Mouse (Mus musculus): ENCODE data around the gene Ssr2. TPM values are rescaled to one million over a fixed set of nuclear protein-coding genes. Genes with fewer than 3 reads are reported as not detected.
"Not testable (repeated sequence)": the region's sequence is repeated elsewhere in the genome, so short reads cannot be mapped to it uniquely, and the experiment has no call there.

Gene Ssr2
- polyA plus RNA-seq, 1 experiment from 2014 or later: 271 TPM

DNA sequence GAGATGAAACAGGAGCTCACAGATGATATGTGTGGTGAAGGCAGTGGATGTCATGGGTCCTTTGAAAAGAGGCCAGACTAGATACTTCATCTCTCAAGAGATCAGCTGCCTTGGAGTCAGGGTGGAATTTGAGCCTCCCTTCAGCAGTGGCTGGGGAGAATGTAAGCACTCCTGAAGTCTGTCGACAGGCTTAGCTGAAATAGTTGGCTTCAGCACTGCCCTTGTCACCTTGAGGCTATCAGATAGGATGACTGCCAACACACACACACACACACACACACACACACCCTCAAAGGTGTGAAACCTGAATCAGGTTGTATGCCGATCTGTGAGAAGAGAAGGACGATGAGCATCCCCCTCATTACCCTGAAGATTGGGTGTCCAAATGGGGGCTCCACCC, 15.4 kb downstream of the Ssr2 start:
- 32% methylated on average over 3 of the region's 3 CpGs for WGBS
- ATAC-seq (ENCODE audit: low FRiP score, low TSS enrichment) (peak; percentile 45), DNase-seq (ENCODE audit: low spot score) (peak; percentile 56)
- Histone ChIP-seq H3K9me3 (ENCODE audit: control insufficient read depth, low read length) (no peaks in the 10 kb centered on the region), H3K4me1 (replicated peaks; ENCODE audit: control insufficient read depth, insufficient read depth) (peaks cover 7% of the 10 kb centered on the region; the same call in 1 of the 2 replicates), H3K27me3 (ENCODE audit: control insufficient read depth, insufficient read depth, low read length) (no peaks in the 10 kb centered on the region), H3K36me3 (ENCODE audit: control insufficient read depth, insufficient read depth, low read length) (peaks cover 16% of the 10 kb centered on the region), H3K9ac (ENCODE audit: low read length) (no peak overlapping the region), H3K4me2 (replicated peaks; ENCODE audit: low read depth) (no peak overlapping the region), H3K4me3 (ENCODE audit: low read depth, low read length) (no peak overlapping the region), H3K27ac (replicated peaks) (no peak overlapping the region)
- TF ChIP-seq EP300 (optimal IDR thresholded peaks at IDR 0.05): no peak
- TF ChIP-seq CTCF (IDR thresholded peaks at IDR 0.05; ENCODE audit: low read depth): no peak

DNA sequence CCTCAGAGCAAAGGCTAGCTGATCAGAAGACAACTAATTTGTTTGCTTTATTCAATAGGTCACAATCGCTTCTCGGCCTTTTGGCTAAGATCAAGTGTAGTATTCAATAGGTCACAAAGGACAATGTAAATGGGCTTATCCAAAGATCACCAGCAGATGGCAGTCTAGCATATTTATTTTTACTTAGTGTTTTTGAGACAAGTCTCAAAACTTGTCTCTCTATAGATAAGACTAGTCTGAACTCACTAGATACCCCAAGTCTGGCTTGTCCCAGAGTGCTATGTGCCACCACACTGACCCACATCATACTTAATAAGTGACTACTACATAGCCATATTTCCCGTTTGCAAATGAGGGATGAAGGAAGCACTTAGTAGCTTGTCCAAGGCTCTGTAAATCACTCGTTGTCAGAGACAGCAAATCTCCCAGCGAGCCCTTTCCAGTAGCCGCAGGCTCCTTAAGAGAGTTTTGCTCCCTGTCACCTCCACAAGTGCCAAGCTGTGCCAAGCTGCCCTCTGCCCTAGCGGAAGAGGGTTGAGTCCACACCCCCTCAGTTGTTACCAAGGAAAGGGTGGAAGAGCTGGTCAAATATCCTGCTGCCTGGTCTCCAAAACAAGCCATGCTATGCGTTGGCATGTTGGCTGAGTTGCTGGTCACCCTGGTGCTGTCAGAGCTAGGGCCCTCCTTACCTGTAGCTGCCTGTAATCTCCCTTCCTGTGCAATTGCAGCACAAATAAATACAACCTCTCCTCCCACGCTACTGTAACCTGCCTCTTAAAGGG, 16.5 kb downstream of the Ssr2 start:
- H3K9me3 ChIP-seq (ENCODE audit: control insufficient read depth, low read length): no peaks in the 10 kb centered on the region
- H3K27me3 ChIP-seq (ENCODE audit: control insufficient read depth, insufficient read depth, low read length): no peaks in the 10 kb centered on the region
- peak; percentile 67 for ATAC-seq (ENCODE audit: low FRiP score, low TSS enrichment)
- WGBS: 20% methylated on average over 9 of the region's 9 CpGs
- peak overlapping the region; percentile 28 for H3K4me2 ChIP-seq (replicated peaks; ENCODE audit: low read depth)
- peak; percentile 56 for DNase-seq (ENCODE audit: low spot score)
- H3K4me3 ChIP-seq (ENCODE audit: low read depth, low read length): no peak overlapping the region; the same call in 1 of the 2 replicates
- H3K36me3 ChIP-seq (ENCODE audit: control insufficient read depth, insufficient read depth, low read length): peaks cover 11% of the 10 kb centered on the region
- peak overlapping the region; percentile 49 for H3K27ac ChIP-seq (replicated peaks)
- TF ChIP-seq CTCF (IDR thresholded peaks at IDR 0.05; ENCODE audit: low read depth) (peak; percentile 75), EP300 (optimal IDR thresholded peaks at IDR 0.05) (no peak)
- H3K4me1 ChIP-seq (replicated peaks; ENCODE audit: control insufficient read depth, insufficient read depth): peaks cover 7% of the 10 kb centered on the region; the same call in 1 of the 2 replicates
- H3K9ac ChIP-seq (ENCODE audit: low read length): peak overlapping the region; percentile 18; the same call in 1 of the 2 replicates

DNA sequence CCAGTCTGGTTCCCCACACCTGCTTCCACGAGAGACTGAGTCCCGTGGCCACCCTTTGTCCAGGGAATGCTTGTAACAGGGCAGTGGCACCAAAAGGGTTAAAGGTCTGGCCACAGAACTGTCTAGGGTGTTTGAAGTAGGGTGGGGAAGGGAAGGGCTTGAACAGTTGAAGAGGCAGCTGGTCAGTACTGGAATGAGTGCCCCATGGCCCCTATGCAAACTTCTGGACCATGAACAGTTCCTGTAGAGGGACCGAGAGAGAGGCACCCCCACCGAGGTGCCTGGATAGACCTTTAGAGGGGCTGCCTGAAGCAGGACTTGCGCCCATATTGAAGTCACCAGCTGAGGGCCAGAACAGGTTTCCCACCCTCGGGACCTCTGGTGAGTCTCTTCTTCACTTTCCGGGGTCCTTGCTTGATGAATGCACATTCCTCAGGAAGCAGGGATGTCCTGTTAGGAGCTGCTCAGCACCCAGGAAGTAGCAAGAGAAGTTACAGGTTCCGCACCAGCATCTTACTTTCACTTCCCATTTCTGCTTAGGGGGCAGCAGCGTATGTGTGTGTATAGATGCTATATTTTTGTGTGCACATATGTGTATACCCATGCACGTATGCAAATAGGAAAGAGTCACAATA, 17.4 kb downstream of the Ssr2 start:
- H3K27me3 ChIP-seq (ENCODE audit: control insufficient read depth, insufficient read depth, low read length): no peaks in the 10 kb centered on the region
- H3K9me3 ChIP-seq (ENCODE audit: control insufficient read depth, low read length): no peaks in the 10 kb centered on the region
- H3K9ac ChIP-seq (ENCODE audit: low read length): no peak overlapping the region
- TF ChIP-seq EP300 (optimal IDR thresholded peaks at IDR 0.05) (no peak), CTCF (IDR thresholded peaks at IDR 0.05; ENCODE audit: low read depth) (no peak)
- no peak overlapping the region for H3K4me3 ChIP-seq (ENCODE audit: low read depth, low read length)
- WGBS: 65% methylated on average over 10 of the region's 10 CpGs
- H3K36me3 ChIP-seq (ENCODE audit: control insufficient read depth, insufficient read depth, low read length): peaks cover 4% of the 10 kb centered on the region
- H3K4me1 ChIP-seq (replicated peaks; ENCODE audit: control insufficient read depth, insufficient read depth): peaks cover 7% of the 10 kb centered on the region; the same call in 1 of the 2 replicates
- ATAC-seq (ENCODE audit: low FRiP score, low TSS enrichment) (peak; percentile 28; the same call in 1 of the 2 replicates), DNase-seq (ENCODE audit: low spot score) (no peak)
- H3K4me2 ChIP-seq (replicated peaks; ENCODE audit: low read depth): peak overlapping the region; percentile 28; the same call in 1 of the 2 replicates
- H3K27ac ChIP-seq (replicated peaks): peak overlapping the region; percentile 49; the same call in 1 of the 2 replicates

DNA sequence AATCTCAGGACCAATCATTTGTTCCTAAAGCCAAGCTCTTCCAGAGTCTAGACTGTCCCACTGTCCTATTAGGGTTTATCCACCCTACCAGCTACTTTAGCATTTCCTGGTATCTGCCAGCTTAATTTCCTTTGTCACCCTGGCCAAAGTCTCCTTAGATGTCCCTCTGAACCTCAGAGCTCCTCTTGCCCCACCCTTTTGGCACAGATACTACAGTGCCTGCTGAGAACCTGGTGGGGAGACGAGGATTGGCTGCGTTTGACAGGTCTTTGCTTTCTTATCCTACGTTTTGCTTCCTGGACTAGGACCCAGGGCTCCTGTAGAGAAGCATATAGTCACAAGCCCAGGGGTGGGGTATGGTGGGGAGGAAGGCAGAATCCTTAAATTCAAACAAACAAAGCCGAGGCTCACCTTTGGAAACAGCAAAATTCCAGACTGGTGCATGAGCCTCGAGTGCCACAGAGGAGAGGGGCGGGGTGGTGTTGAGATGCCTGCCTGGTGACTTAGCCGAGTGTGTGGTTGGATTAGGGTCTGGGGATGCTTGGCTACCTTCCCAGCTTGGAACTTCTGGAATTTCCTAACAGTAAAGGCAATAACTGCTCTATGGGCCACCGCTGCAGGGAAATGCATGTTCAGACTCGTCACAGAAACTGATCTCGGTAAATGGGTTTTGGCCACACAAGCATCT, 18.4 kb downstream of the Ssr2 start:
- H3K27ac ChIP-seq (replicated peaks): no peak overlapping the region
- no peak overlapping the region for H3K4me3 ChIP-seq (ENCODE audit: low read depth, low read length)
- DNase-seq (ENCODE audit: low spot score) (no peak), ATAC-seq (ENCODE audit: low FRiP score, low TSS enrichment) (peak; percentile 29; the same call in 1 of the 2 replicates)
- no peak overlapping the region for H3K9ac ChIP-seq (ENCODE audit: low read length)
- H3K4me2 ChIP-seq (replicated peaks; ENCODE audit: low read depth): no peak overlapping the region
- H3K36me3 ChIP-seq (ENCODE audit: control insufficient read depth, insufficient read depth, low read length): no peaks in the 10 kb centered on the region
- 21% methylated on average over 10 of the region's 10 CpGs for WGBS
- H3K27me3 ChIP-seq (ENCODE audit: control insufficient read depth, insufficient read depth, low read length): no peaks in the 10 kb centered on the region
- peaks cover 7% of the 10 kb centered on the region; the same call in 1 of the 2 replicates for H3K4me1 ChIP-seq (replicated peaks; ENCODE audit: control insufficient read depth, insufficient read depth)
- no peak for TF ChIP-seq CTCF (IDR thresholded peaks at IDR 0.05; ENCODE audit: low read depth)
- no peak for TF ChIP-seq EP300 (optimal IDR thresholded peaks at IDR 0.05)
- no peaks in the 10 kb centered on the region for H3K9me3 ChIP-seq (ENCODE audit: control insufficient read depth, low read length)

- H3K4me2 ChIP-seq (replicated peaks; ENCODE audit: low read depth); H3K9me3 ChIP-seq (ENCODE audit: control insufficient read depth, low read length); H3K27me3 ChIP-seq (ENCODE audit: control insufficient read depth, insufficient read depth, low read length); H3K36me3 ChIP-seq (ENCODE audit: control insufficient read depth, insufficient read depth, low read length); H3K4me1 ChIP-seq (replicated peaks; ENCODE audit: control insufficient read depth, insufficient read depth); H3K27ac ChIP-seq (replicated peaks); ATAC-seq (ENCODE audit: low FRiP score, low TSS enrichment); DNase-seq (ENCODE audit: low spot score); H3K4me3 ChIP-seq (ENCODE audit: low read depth, low read length); H3K9ac ChIP-seq (ENCODE audit: low read length): not testable (repeated sequence)
- 88% methylated on average over 4 of the region's 4 CpGs for WGBS
Observed at GRCm38 (mm10) chr3:88596547-88596946, 20.9 kb downstream of the Ssr2 start.

All from stomach, postnatal 0 days (tissue).